Mouse (Mus musculus) MEL (cell line): ENCODE measurements around the gene Rbfox3. TPM values are rescaled to one million over a fixed set of nuclear protein-coding genes. Genes with fewer than 3 reads are reported as not detected.

Experiments used
- DNase-seq: peaks from one replicate; pipeline ENCODE4 v3.0.0; 2011; ENCODE audit warnings: low read depth, low spot score
- H3K27ac ChIP-seq: 2 replicates; pipeline ENCODE4 v1.5.1; 2012; ENCODE audit warnings: low read depth, mild to moderate bottlenecking, control low read depth, low read length, moderate library complexity; ENCODE audit not compliant: control insufficient read depth
- H3K27me3 ChIP-seq, 2 experiments: fragments of 150-350 bp in 1 of 2; sonication (generic) in 1 of 2; 2 replicates each; pipeline ENCODE4 v1.6.1; 2012; ENCODE audit warnings: low read length in 2 of 2, mild to moderate bottlenecking in 2 of 2, improper control_type of control experiment in 1 of 2, moderate library complexity in 1 of 2; ENCODE audit not compliant: insufficient read depth in 2 of 2, control insufficient read depth in 1 of 2
- H3K36me3 ChIP-seq, 2 experiments: 2 replicates each; pipeline ENCODE4 v1.6.1; 2012 to 2014; ENCODE audit warnings: low read length in 2 of 2, improper control_type of control experiment in 1 of 2, inconsistent platforms in 1 of 2, mild to moderate bottlenecking in 1 of 2; ENCODE audit not compliant: insufficient read depth in 2 of 2, control insufficient read depth in 1 of 2
- H3K4me1 ChIP-seq, 2 experiments: fragments of 150-350 bp in 1 of 2; sonication (generic) in 1 of 2; 2 replicates each; pipeline ENCODE4 v1.6.1; 2012; ENCODE audit warnings: low read length in 2 of 2, improper control_type of control experiment in 1 of 2, mild to moderate bottlenecking in 1 of 2; ENCODE audit not compliant: insufficient read depth in 2 of 2, control insufficient read depth in 1 of 2
- H3K4me3 ChIP-seq, 2 experiments: fragments of 150-350 bp in 1 of 2; sonication (generic) in 1 of 2; 2 replicates each; pipeline ENCODE4 v1.5.1; 2012; ENCODE audit warnings: low read depth in 2 of 2, low read length in 2 of 2, mild to moderate bottlenecking in 2 of 2, moderate library complexity in 2 of 2, control low read depth in 1 of 2, improper control_type of control experiment in 1 of 2; ENCODE audit not compliant: control insufficient read depth in 1 of 2, insufficient read depth in 1 of 2
- H3K79me2 ChIP-seq: 2 replicates; pipeline ENCODE4 v1.6.1; 2012; ENCODE audit warnings: mild to moderate bottlenecking, low read length, moderate library complexity; ENCODE audit not compliant: control insufficient read depth, poor library complexity, insufficient read depth
- H3K9ac ChIP-seq: 2 replicates; pipeline ENCODE4 v1.6.1; 2012; ENCODE audit warnings: low read depth, mild to moderate bottlenecking, control low read depth, low read length, moderate library complexity; ENCODE audit not compliant: control insufficient read depth, poor library complexity, severe bottlenecking
- H3K9me3 ChIP-seq: fragments of 150-350 bp; sonication (generic); replicated peaks from 2 replicates; pipeline ENCODE4 v1.6.1; 2012; ENCODE audit warnings: mild to moderate bottlenecking, low read length, improper control_type of control experiment, moderate library complexity; ENCODE audit not compliant: insufficient read depth
- CHD1 ChIP-seq: IDR thresholded peaks from 2 replicates; pipeline ENCODE4 v1.6.1; 2012; ENCODE audit warnings: low read depth, mild to moderate bottlenecking, inconsistent platforms, low read length, improper control_type of control experiment
- CTCF ChIP-seq, 3 experiments: IDR thresholded peaks in 2 of 3; conservative IDR thresholded peaks in 1 of 3; 2 replicates each; pipeline ENCODE4 v1.5.1; 2011 to 2012; ENCODE audit warnings: low read length in 3 of 3, low read depth in 2 of 3, mild to moderate bottlenecking in 2 of 3, improper control_type of control experiment in 1 of 3, inconsistent platforms in 1 of 3, mixed read lengths in 1 of 3, moderate library complexity in 1 of 3; ENCODE audit not compliant: control insufficient read depth in 1 of 3, insufficient read depth in 1 of 3, poor library complexity in 1 of 3, severe bottlenecking in 1 of 3
- E2F4 ChIP-seq: IDR thresholded peaks from 2 replicates; pipeline ENCODE4 v1.6.1; 2011; ENCODE audit warnings: low read depth, low read length, improper control_type of control experiment, borderline replicate concordance
- EP300 ChIP-seq, 2 experiments: IDR thresholded peaks; 2 replicates each; pipeline ENCODE4 v1.6.1; 2011; ENCODE audit warnings: improper control_type of control experiment in 2 of 2, low read length in 2 of 2, low read depth in 1 of 2, mild to moderate bottlenecking in 1 of 2
- ETS1 ChIP-seq: IDR thresholded peaks from 2 replicates; pipeline ENCODE4 v1.6.1; 2012; ENCODE audit warnings: low read depth, mild to moderate bottlenecking, inconsistent platforms, low read length, improper control_type of control experiment, moderate library complexity
- GATA1 ChIP-seq: IDR thresholded peaks from 2 replicates; pipeline ENCODE4 v1.6.1; 2011; ENCODE audit warnings: low read depth, low read length, improper control_type of control experiment
- HCFC1 ChIP-seq: IDR thresholded peaks from 2 replicates; pipeline ENCODE4 v1.6.1; 2012; ENCODE audit warnings: low read depth, mild to moderate bottlenecking, inconsistent platforms, low read length, improper control_type of control experiment, moderate library complexity
- JUND ChIP-seq: IDR thresholded peaks from 2 replicates; pipeline ENCODE4 v1.6.1; 2011; ENCODE audit warnings: low read depth, mild to moderate bottlenecking, improper control_type of control experiment, low read length
- KAT2A ChIP-seq: conservative IDR thresholded peaks from 2 replicates; pipeline ENCODE4 v1.6.1; 2012; ENCODE audit warnings: low read depth, low read length, improper control_type of control experiment, inconsistent platforms
- MXI1 ChIP-seq: IDR thresholded peaks from 2 replicates; pipeline ENCODE4 v1.6.1; 2011; ENCODE audit warnings: mild to moderate bottlenecking, low read depth, low read length, improper control_type of control experiment
- MYB ChIP-seq: IDR thresholded peaks from 2 replicates; pipeline ENCODE4 v1.6.1; 2011; ENCODE audit warnings: mild to moderate bottlenecking, low read depth, low read length, improper control_type of control experiment
- MYC ChIP-seq: IDR thresholded peaks from 2 replicates; pipeline ENCODE4 v1.6.1; 2011; ENCODE audit warnings: low read depth, mild to moderate bottlenecking, low read length, improper control_type of control experiment, moderate library complexity
- POLR2A ChIP-seq, 2 experiments: IDR thresholded peaks; 2 replicates each; pipeline ENCODE4 v1.6.1; 2011 to 2012; ENCODE audit warnings: low read length in 2 of 2, mild to moderate bottlenecking in 2 of 2, control low read depth in 1 of 2, improper control_type of control experiment in 1 of 2, low read depth in 1 of 2, moderate library complexity in 1 of 2; ENCODE audit not compliant: control insufficient read depth in 1 of 2, insufficient read depth in 1 of 2, poor library complexity in 1 of 2
- POLR2AphosphoS2 ChIP-seq: IDR thresholded peaks from 2 replicates; pipeline ENCODE4 v1.6.1; 2011; ENCODE audit warnings: low read length, improper control_type of control experiment
- POLR2AphosphoS5 ChIP-seq: IDR thresholded peaks from 2 replicates; pipeline ENCODE4 v1.6.1; 2012; ENCODE audit warnings: low read depth, borderline replicate concordance, mild to moderate bottlenecking, inconsistent platforms, low read length, moderate library complexity, mixed read lengths
- TBP ChIP-seq: IDR thresholded peaks from 2 replicates; pipeline ENCODE4 v1.8.0; 2011; ENCODE audit warnings: low read depth, low read length, improper control_type of control experiment
- UBTF ChIP-seq: IDR thresholded peaks from 2 replicates; pipeline ENCODE4 v1.6.1; 2012; ENCODE audit warnings: low read depth, mild to moderate bottlenecking, inconsistent platforms, low read length, improper control_type of control experiment, moderate library complexity, borderline replicate concordance; ENCODE audit not compliant: insufficient read depth
- ZKSCAN1 ChIP-seq: IDR thresholded peaks from 2 replicates; pipeline ENCODE4 v1.6.1; 2012; ENCODE audit warnings: low read depth, mild to moderate bottlenecking, inconsistent platforms, low read length, improper control_type of control experiment, moderate library complexity
- ZNF384 ChIP-seq: IDR thresholded peaks from 2 replicates; pipeline ENCODE4 v1.6.1; 2012; ENCODE audit warnings: low read depth, mild to moderate bottlenecking, inconsistent platforms, low read length, improper control_type of control experiment
- polyA plus RNA-seq, 2 experiments: library from polyadenylated mRNA; stranded (reverse) in 1 of 2; unstranded in 1 of 2; fragments of >175 nt in 1 of 2; fragments of >200 nt in 1 of 2; gene quantifications; 2 replicates each; pipeline versions ENCODE4 v1.2.1 to v1.2.4; 2012; ENCODE audit warnings: low replicate concordance in 2 of 2, low read depth in 1 of 2; ENCODE audit not compliant: insufficient read length in 2 of 2, insufficient read depth in 1 of 2, missing spikeins in 1 of 2
- total RNA-seq: library from RNA; depleted of rRNA; stranded (reverse); fragments of 300-350 nt; gene quantifications from 2 replicates; pipeline ENCODE4 v1.2.3, GENCODE M21; 2012

The Rbfox3 gene
- total and polyA plus RNA-seq, 3 experiments, result not detected

DNA sequence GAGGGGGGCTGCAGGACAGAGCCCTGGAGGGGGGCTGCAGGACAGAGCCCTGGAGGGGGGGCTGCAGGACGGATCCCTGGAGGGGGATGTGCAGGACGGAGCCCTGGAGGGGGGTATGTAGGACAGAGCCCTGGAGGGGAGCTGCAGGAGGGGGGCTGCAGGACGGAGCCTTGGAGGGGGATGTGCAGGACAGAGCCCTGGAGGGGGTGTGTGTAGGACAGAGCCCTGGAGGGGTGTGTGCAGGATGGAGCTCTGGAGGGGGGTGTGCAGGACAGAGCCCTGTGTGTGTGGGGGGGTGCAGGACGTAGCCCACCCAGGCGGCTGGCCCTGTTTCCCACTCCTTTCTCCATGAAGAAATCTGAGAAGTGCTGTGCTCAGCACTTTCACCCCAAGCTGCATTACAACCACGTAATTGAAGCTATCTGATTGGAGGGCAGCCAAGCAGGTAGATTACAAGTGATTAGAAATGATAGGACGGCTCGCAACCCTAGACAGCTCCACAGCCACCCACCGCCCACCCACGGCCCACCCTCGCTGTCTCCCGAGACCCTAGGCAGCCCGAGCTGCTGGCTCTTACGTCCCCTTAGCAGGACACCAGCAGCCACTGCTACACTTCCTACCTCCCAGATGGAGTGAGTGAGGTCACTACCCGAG is 399.0 kb downstream of the Rbfox3 start:
- H3K79me2 ChIP-seq, result no peaks in the 10 kb centered on the region
- no peaks in the 10 kb centered on the region for H3K36me3 ChIP-seq
- DNase-seq, result no peak
- no peak overlapping the region for H3K27ac ChIP-seq
- H3K9me3 ChIP-seq, result no peaks in the 10 kb centered on the region
- TF ChIP-seq EP300 (IDR thresholded peaks at IDR 0.05; ENCODE audit: low read depth in 1 of 2, low read length in 2 of 2) (no peak), MYB (no peak), KAT2A (no peak), CHD1 (no peak), E2F4 (no peak), POLR2AphosphoS2 (no peak), MYC (no peak), MXI1 (no peak), CTCF (IDR thresholded peaks at IDR 0.05 in 2 of 3, conservative IDR thresholded peaks at IDR 0.05 in 1 of 3; ENCODE audit: control insufficient read depth in 1 of 3, insufficient read depth in 1 of 3, low read depth in 2 of 3, low read length in 3 of 3, poor library complexity in 1 of 3, severe bottlenecking in 1 of 3) (no peak), ETS1 (no peak), JUND (no peak), POLR2AphosphoS5 (no peak), ZKSCAN1 (no peak), UBTF (no peak)
- H3K4me1 ChIP-seq, result no peaks in the 10 kb centered on the region
- no peak overlapping the region for H3K9ac ChIP-seq
- no peak overlapping the region for H3K4me3 ChIP-seq
- no peaks in the 10 kb centered on the region for H3K27me3 ChIP-seq

DNA sequence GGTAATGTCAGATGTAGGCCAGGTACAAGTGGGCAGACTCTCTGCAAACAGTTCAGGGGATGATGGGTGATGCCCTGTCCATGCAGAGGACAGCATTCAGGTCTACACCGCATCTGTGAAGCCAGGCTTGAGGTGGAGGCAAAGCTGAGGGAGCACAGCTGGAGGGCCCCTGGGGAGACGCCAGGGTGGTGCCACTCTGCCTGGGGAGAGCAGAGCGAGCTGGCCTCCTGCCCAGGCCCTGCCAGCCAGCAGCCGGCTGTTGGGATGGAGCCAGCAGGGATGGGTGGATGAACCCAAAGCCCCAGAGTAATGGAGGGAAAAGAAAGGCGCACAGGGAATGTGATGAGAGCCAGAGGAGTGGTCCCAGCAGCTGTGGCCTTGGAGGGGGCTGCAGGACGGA is 399.5 kb downstream of the Rbfox3 start:
- H3K9ac ChIP-seq, result no peak overlapping the region
- no peaks in the 10 kb centered on the region for H3K36me3 ChIP-seq
- no peaks in the 10 kb centered on the region for H3K4me1 ChIP-seq
- H3K4me3 ChIP-seq, result no peak overlapping the region
- no peaks in the 10 kb centered on the region for H3K79me2 ChIP-seq
- no peaks in the 10 kb centered on the region for H3K9me3 ChIP-seq
- DNase-seq, result no peak
- H3K27me3 ChIP-seq, result no peaks in the 10 kb centered on the region
- no peak overlapping the region for H3K27ac ChIP-seq
- no peak for TF ChIP-seq POLR2A (IDR thresholded peaks at IDR 0.05; ENCODE audit: control insufficient read depth in 1 of 2, insufficient read depth in 1 of 2, low read depth in 1 of 2, low read length in 2 of 2, poor library complexity in 1 of 2)
- TF ChIP-seq JUND, result no peak
- TF ChIP-seq GATA1, result no peak
- no peak for TF ChIP-seq ZNF384
- TF ChIP-seq TBP, result no peak
- TF ChIP-seq POLR2AphosphoS2, result no peak
- no peak for TF ChIP-seq CTCF (IDR thresholded peaks at IDR 0.05 in 2 of 3, conservative IDR thresholded peaks at IDR 0.05 in 1 of 3; ENCODE audit: control insufficient read depth in 1 of 3, insufficient read depth in 1 of 3, low read depth in 2 of 3, low read length in 3 of 3, poor library complexity in 1 of 3, severe bottlenecking in 1 of 3)
- TF ChIP-seq HCFC1, result no peak
